Mouse (Mus musculus) brain, embryonic 14.5 days (tissue): ENCODE data around the gene Leng1.

ENCODE experiments used
- CTCF ChIP-seq: fragments of 200-500 bp; IDR thresholded peaks from 2 replicates; pipeline ENCODE4 v1.5.1; 2012; ENCODE audit warnings: inconsistent platforms, mild to moderate bottlenecking, moderate library complexity, borderline replicate concordance; ENCODE audit not compliant: insufficient read depth, insufficient read length; ENCODE audit errors: extremely low read depth
- POLR2A ChIP-seq: fragments of 200-500 bp; IDR thresholded peaks from 2 replicates; pipeline ENCODE4 v1.6.1; 2012; ENCODE audit warnings: mild to moderate bottlenecking, inconsistent platforms, borderline replicate concordance; ENCODE audit not compliant: poor library complexity, insufficient read depth, insufficient read length, severe bottlenecking; ENCODE audit errors: extremely low read depth

GRCm38 (mm10) chr7:3693809-3694075, 28.1 kb upstream of the Leng1 start:
- TF ChIP-seq CTCF (no peak), POLR2A (no peak)
